Mouse (Mus musculus): Measurements from ENCODE around the gene Sobp. TPM values are rescaled to one million over a fixed set of nuclear protein-coding genes. Genes with fewer than 3 reads are reported as not detected.
A peak's percentile ranks its signal among the peaks of the same experiment; 100 is the strongest.

Gene Sobp
- polyA plus RNA-seq, 1 experiment from 2014 or later = 2.4 TPM

DNA sequence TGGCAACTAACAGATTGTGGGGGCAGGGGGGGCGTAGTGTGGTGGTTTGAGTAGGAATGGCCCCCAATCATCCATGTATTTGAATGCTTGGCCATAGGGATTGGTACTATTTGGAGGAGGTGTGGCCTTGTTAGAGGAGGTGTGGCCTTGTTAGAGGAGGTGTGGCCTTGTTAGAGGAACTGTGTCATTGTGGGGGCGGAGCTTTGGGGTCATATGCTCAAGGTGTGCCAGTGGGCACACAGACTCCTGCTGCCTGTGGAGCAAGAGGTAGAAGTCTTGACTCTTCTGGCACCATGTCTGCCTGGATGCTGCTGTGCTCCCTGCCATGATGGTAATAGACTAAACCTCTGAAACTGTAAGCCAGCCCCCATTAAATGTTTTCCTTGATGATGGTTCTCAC is 25.9 kb upstream of the Sobp start:
- Histone ChIP-seq H3K36me3 (ENCODE audit: control insufficient read depth, insufficient read depth, low read length) (no peaks in the 10 kb centered on the region), H3K9me3 (replicated peaks; ENCODE audit: control insufficient read depth, low read length) (no peaks in the 10 kb centered on the region; the same call in 1 of the 2 replicates), H3K27me3 (ENCODE audit: control insufficient read depth, insufficient read depth, low read length) (no peaks in the 10 kb centered on the region), H3K4me1 (ENCODE audit: control insufficient read depth, insufficient read depth, low read length) (no peaks in the 10 kb centered on the region), H3K4me3 (ENCODE audit: low read depth, low read length) (no peak overlapping the region), H3K27ac (ENCODE audit: low read depth, low read length) (no peak overlapping the region), H3K9ac (ENCODE audit: low read depth, low read length) (no peak overlapping the region), H3K4me2 (no peak overlapping the region)
- ATAC-seq (replicated peaks; ENCODE audit: insufficient number of reproducible peaks, low FRiP score, low TSS enrichment) = no peak
- 81% methylated on average over 2 of the region's 2 CpGs for WGBS (ENCODE audit: insufficient replicate concordance)

DNA sequence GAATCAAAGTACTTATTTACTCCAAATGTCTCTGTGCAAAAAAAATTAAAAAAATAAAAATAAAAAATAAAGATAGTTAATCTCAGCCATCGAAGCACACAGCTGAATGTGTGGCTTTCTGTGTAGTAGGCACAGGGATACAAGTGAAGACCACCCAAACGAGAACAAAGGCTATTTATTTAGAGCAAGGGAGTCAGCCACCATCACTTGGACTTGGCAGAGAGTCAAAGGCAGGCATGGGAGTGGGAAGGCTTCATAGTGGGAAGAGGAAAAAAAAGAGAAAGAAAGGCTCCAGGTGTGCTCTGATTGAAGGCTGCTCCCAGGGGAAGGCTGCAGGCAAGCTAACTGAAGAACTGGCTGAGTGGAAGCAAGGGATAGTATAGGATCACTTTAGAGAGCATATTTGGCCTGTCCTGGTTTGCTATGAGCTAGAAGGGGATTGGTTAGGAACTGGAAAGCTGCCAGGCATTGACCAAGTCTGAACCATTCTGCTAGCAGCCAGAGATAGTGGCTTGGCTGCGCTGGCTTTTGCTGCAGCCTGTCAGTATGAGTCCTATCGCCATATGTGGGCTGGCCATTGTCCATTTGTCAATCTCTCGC is 6.1 kb upstream of the Sobp start:
- Histone ChIP-seq H3K9ac (ENCODE audit: low read depth, low read length) (no peak overlapping the region), H3K4me2 (no peak overlapping the region; the same call in 1 of the 2 replicates), H3K4me1 (ENCODE audit: control insufficient read depth, insufficient read depth, low read length) (peaks cover 3% of the 10 kb centered on the region; the same call in 1 of the 2 replicates), H3K27ac (ENCODE audit: low read depth, low read length) (no peak overlapping the region), H3K9me3 (replicated peaks; ENCODE audit: control insufficient read depth, low read length) (no peaks in the 10 kb centered on the region), H3K4me3 (ENCODE audit: low read depth, low read length) (no peak overlapping the region), H3K36me3 (ENCODE audit: control insufficient read depth, insufficient read depth, low read length) (no peaks in the 10 kb centered on the region), H3K27me3 (ENCODE audit: control insufficient read depth, insufficient read depth, low read length) (peaks cover 17% of the 10 kb centered on the region)
- 47% methylated on average over 5 of the region's 5 CpGs for WGBS (ENCODE audit: insufficient replicate concordance)
- ATAC-seq (replicated peaks; ENCODE audit: insufficient number of reproducible peaks, low FRiP score, low TSS enrichment) = no peak

DNA sequence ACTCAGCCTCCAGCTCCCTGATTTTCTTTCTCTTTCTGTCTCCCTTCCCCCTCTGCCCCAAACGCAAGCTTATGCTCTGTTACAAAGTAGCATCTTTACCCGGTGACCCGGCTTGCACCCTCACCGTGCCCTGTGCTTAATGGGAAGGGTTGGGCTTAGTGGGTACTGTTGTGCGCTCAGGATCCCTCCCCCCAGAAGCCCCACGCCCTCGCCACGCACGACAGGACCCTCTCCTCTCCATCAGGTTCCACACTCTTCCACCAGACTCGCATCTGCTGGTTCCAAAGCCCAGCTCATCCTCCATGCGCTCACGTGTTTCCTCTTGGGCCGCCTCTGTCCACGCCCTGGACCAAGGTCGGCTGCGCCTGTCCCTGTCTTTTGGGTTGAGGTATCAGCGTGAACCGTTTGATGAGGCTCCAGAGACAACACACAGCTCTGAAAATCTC is 849 bp upstream of the Sobp start:
- Histone ChIP-seq H3K36me3 (ENCODE audit: control insufficient read depth, insufficient read depth, low read length) (no peaks in the 10 kb centered on the region), H3K9ac (ENCODE audit: low read depth, low read length) (peak overlapping the region; percentile 77; the same call in 1 of the 2 replicates), H3K4me2 (peak overlapping the region; percentile 85), H3K27ac (ENCODE audit: low read depth, low read length) (no peak overlapping the region), H3K27me3 (ENCODE audit: control insufficient read depth, insufficient read depth, low read length) (peaks cover 26% of the 10 kb centered on the region), H3K4me1 (ENCODE audit: control insufficient read depth, insufficient read depth, low read length) (peaks cover 12% of the 10 kb centered on the region), H3K9me3 (replicated peaks; ENCODE audit: control insufficient read depth, low read length) (no peaks in the 10 kb centered on the region), H3K4me3 (ENCODE audit: low read depth, low read length) (peak overlapping the region; percentile 73)
- WGBS (ENCODE audit: insufficient replicate concordance) = under 1% methylated on average over 18 of the region's 18 CpGs
- ATAC-seq (replicated peaks; ENCODE audit: insufficient number of reproducible peaks, low FRiP score, low TSS enrichment) = no peak

DNA sequence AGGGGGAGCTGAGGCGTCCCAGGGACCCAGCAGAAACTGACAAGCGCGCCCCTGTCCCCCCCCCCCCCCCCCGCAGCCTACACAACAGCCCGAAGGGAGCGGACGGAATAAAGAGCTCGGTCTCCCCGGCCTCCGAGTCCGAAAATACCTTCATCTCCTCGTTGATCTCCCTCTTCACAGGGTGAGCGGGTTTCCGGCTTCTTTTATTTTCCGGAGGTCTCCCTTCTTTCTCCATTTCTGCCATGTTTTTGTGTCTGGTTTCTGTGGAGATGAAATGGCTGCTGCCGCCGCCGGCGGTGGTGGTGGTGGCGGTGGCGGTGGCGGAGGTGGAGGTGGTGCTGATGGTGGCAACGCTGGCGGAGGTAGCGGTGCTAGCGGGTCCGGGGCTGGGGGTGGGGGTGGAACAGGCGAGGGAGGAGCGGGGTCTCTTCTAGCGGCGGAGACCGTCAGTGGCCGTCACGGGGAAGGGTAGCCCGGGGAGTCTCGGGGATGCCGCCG is 453 bp downstream of the Sobp start:
- H3K4me2 ChIP-seq = peak overlapping the region; percentile 85
- peak overlapping the region; percentile 32; the same call in 1 of the 2 replicates for H3K27ac ChIP-seq (ENCODE audit: low read depth, low read length)
- H3K27me3 ChIP-seq (ENCODE audit: control insufficient read depth, insufficient read depth, low read length) = peaks cover 20% of the 10 kb centered on the region
- peaks cover 12% of the 10 kb centered on the region for H3K4me1 ChIP-seq (ENCODE audit: control insufficient read depth, insufficient read depth, low read length)
- peak overlapping the region; percentile 73 for H3K4me3 ChIP-seq (ENCODE audit: low read depth, low read length)
- under 1% methylated on average over 27 of the region's 38 CpGs for WGBS (ENCODE audit: insufficient replicate concordance)
- H3K9ac ChIP-seq (ENCODE audit: low read depth, low read length) = peak overlapping the region; percentile 77
- no peaks in the 10 kb centered on the region for H3K9me3 ChIP-seq (replicated peaks; ENCODE audit: control insufficient read depth, low read length)
- ATAC-seq (replicated peaks; ENCODE audit: insufficient number of reproducible peaks, low FRiP score, low TSS enrichment) = peak; percentile 23; the same call in 1 of the 2 replicates
- no peaks in the 10 kb centered on the region for H3K36me3 ChIP-seq (ENCODE audit: control insufficient read depth, insufficient read depth, low read length)

DNA sequence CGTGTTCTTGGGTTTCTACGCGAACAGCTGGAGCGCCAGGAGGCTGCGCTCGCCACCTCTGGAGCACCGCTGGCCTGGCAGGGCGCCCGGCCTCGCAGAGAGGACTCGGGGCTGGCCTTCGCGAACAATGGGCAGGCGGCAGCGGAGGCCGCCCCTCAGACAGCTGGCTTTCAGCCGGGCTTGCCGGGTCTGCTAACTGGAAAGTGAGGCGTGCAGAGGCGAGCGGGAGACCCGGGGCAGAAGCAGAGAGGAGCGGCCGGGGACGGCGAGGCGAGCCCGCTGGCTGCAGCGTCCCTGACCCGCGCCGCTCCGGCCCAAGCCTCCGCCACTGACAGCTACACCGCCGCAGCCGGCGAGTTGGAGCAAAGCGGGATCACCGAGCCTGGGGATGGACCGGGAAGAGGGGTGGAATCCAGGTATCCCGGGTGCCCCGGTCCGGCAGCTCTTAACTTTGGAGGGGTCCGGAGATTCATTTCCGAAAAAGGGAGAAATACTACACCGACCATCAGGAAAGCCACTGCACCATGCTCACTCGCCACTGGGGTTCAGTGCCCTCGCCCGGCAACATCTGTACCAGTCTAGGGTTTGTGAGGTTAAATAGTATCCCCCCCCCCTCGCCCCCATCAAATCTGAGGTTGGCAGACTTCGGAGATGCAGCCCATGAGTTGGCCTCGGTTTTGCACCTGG is 1.0 kb downstream of the Sobp start:
- H3K27ac ChIP-seq (ENCODE audit: low read depth, low read length) = peak overlapping the region; percentile 29; the same call in 1 of the 2 replicates
- H3K4me1 ChIP-seq (ENCODE audit: control insufficient read depth, insufficient read depth, low read length) = peaks cover 12% of the 10 kb centered on the region
- peak overlapping the region; percentile 85 for H3K4me2 ChIP-seq
- under 1% methylated on average over 52 of the region's 53 CpGs for WGBS (ENCODE audit: insufficient replicate concordance)
- peak overlapping the region; percentile 73 for H3K4me3 ChIP-seq (ENCODE audit: low read depth, low read length)
- no peaks in the 10 kb centered on the region for H3K9me3 ChIP-seq (replicated peaks; ENCODE audit: control insufficient read depth, low read length)
- H3K9ac ChIP-seq (ENCODE audit: low read depth, low read length) = peak overlapping the region; percentile 77
- H3K27me3 ChIP-seq (ENCODE audit: control insufficient read depth, insufficient read depth, low read length) = peaks cover 20% of the 10 kb centered on the region
- peak; percentile 60; the same call in 1 of the 2 replicates for ATAC-seq (replicated peaks; ENCODE audit: insufficient number of reproducible peaks, low FRiP score, low TSS enrichment)
- H3K36me3 ChIP-seq (ENCODE audit: control insufficient read depth, insufficient read depth, low read length) = no peaks in the 10 kb centered on the region

DNA sequence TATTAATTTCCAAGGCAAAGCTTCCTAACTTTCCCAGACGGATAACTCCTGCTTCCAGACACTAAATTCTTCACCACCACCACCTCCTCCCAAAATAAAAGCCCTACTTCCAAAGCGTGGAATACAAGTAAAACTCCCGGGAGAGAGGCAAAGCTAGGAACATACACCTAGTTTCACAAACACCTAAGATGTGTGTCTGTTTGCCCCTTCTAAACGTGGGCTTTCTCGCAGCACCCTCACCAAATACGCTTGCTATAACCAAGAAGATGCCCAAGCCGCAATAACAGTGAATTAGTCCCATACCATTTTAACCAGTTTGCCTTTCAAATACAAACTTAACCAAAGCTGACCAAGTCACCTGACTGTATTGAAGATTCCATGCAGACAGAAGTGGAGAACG is 1.8 kb downstream of the Sobp start:
- no peaks in the 10 kb centered on the region for H3K36me3 ChIP-seq (ENCODE audit: control insufficient read depth, insufficient read depth, low read length)
- H3K9me3 ChIP-seq (replicated peaks; ENCODE audit: control insufficient read depth, low read length) = no peaks in the 10 kb centered on the region
- peak overlapping the region; percentile 73 for H3K4me3 ChIP-seq (ENCODE audit: low read depth, low read length)
- ATAC-seq (replicated peaks; ENCODE audit: insufficient number of reproducible peaks, low FRiP score, low TSS enrichment) = no peak
- peak overlapping the region; percentile 85 for H3K4me2 ChIP-seq
- H3K27ac ChIP-seq (ENCODE audit: low read depth, low read length) = no peak overlapping the region
- 8% methylated on average over 8 of the region's 8 CpGs for WGBS (ENCODE audit: insufficient replicate concordance)
- H3K4me1 ChIP-seq (ENCODE audit: control insufficient read depth, insufficient read depth, low read length) = peaks cover 12% of the 10 kb centered on the region
- H3K9ac ChIP-seq (ENCODE audit: low read depth, low read length) = no peak overlapping the region
- H3K27me3 ChIP-seq (ENCODE audit: control insufficient read depth, insufficient read depth, low read length) = peaks cover 18% of the 10 kb centered on the region

DNA sequence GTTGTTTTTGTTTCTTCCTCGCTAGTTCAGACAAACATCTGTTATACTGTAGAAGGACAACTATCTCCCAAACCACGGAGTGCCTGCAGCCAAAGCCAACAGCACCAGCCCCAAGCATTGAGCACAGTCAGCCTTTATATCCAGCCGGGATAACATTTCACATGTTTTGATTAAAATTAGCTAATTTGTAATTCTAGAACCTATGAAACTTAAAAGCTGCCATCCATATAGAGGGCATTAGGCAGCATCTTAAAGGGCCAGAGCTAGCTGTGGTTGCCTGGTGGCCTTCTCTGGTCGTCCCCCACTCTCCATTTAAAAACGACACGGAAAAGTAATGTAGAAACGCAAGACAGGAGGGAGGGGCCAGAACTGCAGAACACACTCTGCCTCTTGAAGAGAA is 2.3 kb downstream of the Sobp start:
- H3K9ac ChIP-seq (ENCODE audit: low read depth, low read length) = no peak overlapping the region
- H3K36me3 ChIP-seq (ENCODE audit: control insufficient read depth, insufficient read depth, low read length) = no peaks in the 10 kb centered on the region
- H3K27ac ChIP-seq (ENCODE audit: low read depth, low read length) = no peak overlapping the region
- peaks cover 12% of the 10 kb centered on the region for H3K4me1 ChIP-seq (ENCODE audit: control insufficient read depth, insufficient read depth, low read length)
- no peaks in the 10 kb centered on the region for H3K9me3 ChIP-seq (replicated peaks; ENCODE audit: control insufficient read depth, low read length)
- peaks cover 16% of the 10 kb centered on the region for H3K27me3 ChIP-seq (ENCODE audit: control insufficient read depth, insufficient read depth, low read length)
- ATAC-seq (replicated peaks; ENCODE audit: insufficient number of reproducible peaks, low FRiP score, low TSS enrichment) = no peak
- peak overlapping the region; percentile 85 for H3K4me2 ChIP-seq
- WGBS (ENCODE audit: insufficient replicate concordance) = 9% methylated on average over 7 of the region's 7 CpGs
- H3K4me3 ChIP-seq (ENCODE audit: low read depth, low read length) = peak overlapping the region; percentile 73

DNA sequence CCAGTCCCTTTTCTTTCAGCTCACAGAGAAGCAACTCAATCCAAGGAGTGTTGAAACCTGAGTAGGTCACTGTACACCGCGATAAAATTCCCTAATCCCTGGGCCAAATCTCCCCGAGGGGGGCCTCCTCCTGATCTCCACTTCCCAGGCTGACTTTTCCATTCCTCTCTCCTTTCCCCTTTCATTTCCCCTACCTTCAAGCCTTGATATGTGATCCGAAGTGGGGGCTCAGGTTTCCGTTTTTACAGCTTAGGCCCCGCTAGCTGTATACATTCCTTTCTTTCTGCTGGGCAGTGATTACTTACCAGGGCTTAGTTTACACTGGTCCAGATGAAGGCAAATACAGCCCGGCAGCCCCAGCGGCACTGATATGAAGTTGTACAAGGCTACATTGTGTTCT is 3.2 kb downstream of the Sobp start:
- no peak for ATAC-seq (replicated peaks; ENCODE audit: insufficient number of reproducible peaks, low FRiP score, low TSS enrichment)
- Histone ChIP-seq H3K4me1 (ENCODE audit: control insufficient read depth, insufficient read depth, low read length) (peaks cover 12% of the 10 kb centered on the region), H3K36me3 (ENCODE audit: control insufficient read depth, insufficient read depth, low read length) (no peaks in the 10 kb centered on the region), H3K4me2 (peak overlapping the region; percentile 85), H3K4me3 (ENCODE audit: low read depth, low read length) (peak overlapping the region; percentile 28), H3K9me3 (replicated peaks; ENCODE audit: control insufficient read depth, low read length) (no peaks in the 10 kb centered on the region), H3K9ac (ENCODE audit: low read depth, low read length) (peak overlapping the region; percentile 60), H3K27ac (ENCODE audit: low read depth, low read length) (peak overlapping the region; percentile 63), H3K27me3 (ENCODE audit: control insufficient read depth, insufficient read depth, low read length) (peaks cover 14% of the 10 kb centered on the region)
- WGBS (ENCODE audit: insufficient replicate concordance) = 2% methylated on average over 8 of the region's 8 CpGs

Measured in heart, embryonic 11.5 days (tissue).